Mouse (Mus musculus): ENCODE measurements around the gene Tusc2.
"Not testable (repeated sequence)": the region's sequence is repeated elsewhere in the genome, so short reads cannot be mapped to it uniquely, and the experiment has no call there.

Tusc2 gene

DNA sequence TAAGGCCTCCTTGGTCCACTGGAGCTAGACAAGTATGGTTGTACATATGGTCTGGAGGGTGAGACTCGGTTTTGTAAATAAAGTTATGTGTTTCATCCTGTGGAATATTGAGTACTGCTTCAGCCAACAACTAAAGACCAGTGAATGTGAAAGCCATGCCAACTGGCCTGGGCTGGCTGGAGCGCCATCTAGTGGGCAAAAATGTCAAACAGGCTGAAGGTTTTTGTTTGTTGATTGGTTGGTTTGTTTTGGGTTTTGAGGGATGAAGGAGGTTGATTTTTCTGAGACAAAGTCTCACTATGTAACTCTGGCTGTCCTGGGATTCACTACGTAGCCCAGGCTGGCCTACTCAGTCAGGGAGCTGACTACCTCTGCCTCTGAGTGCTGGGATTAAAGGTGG lies 17.5 kb upstream of the Tusc2 start:
- peak; percentile 63 to 85 for DNase-seq

DNA sequence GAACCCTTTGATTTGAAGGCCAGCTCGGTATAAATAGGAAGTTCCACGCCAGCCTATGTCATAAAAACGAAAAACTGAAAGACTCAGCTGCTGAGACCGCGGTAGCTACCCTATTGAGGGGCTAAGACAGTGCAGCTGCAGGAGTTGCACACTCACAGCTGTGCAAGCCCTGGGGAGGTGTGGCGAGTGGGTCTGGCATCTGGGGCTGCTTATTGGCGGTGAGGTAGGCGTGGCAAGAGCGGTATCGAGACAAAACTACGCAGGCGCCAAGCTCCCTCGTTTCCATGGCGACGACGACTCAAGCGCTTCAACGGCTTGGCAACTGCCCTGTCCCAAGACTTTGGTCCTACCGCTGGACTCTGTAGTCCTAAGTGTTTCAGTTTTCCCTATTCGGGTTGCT lies 16.0 kb upstream of the Tusc2 start, which contains the start of gene Zmynd10:
TSS of gene Zmynd10 (plus strand) at position 273 of the 400 bp plus-strand sequence.
- DNase-seq, result peak; percentile 97

- peak in 1 of 2 experiments; percentile 22 for DNase-seq
Observed at GRCm38 (mm10) chr9:107547957-107548356, 15.1 kb upstream of the Tusc2 start.

DNA sequence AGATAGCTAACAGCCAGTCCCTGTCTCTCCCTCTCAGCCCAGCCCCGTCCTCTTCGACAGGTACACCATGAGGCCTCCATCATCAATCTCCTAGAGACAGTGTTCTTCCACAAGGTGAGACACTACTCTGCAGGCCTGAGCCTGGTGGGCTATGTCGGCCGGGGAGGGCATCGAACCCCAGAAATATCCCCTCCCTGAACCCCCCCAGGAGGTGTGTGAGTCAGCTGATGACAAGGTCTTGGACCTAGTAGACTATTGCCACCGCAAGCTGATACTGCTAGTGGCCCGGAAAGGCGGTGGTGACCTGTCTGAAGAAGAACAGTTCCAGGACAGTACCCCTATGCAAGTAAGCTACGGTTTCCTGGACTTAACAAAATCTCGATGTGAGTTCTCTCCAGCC lies 14.2 kb upstream of the Tusc2 start:
- no peak for DNase-seq

- no peak for DNase-seq
Observed at GRCm38 (mm10) chr9:107549297-107550074, 13.6 kb upstream of the Tusc2 start.

DNA sequence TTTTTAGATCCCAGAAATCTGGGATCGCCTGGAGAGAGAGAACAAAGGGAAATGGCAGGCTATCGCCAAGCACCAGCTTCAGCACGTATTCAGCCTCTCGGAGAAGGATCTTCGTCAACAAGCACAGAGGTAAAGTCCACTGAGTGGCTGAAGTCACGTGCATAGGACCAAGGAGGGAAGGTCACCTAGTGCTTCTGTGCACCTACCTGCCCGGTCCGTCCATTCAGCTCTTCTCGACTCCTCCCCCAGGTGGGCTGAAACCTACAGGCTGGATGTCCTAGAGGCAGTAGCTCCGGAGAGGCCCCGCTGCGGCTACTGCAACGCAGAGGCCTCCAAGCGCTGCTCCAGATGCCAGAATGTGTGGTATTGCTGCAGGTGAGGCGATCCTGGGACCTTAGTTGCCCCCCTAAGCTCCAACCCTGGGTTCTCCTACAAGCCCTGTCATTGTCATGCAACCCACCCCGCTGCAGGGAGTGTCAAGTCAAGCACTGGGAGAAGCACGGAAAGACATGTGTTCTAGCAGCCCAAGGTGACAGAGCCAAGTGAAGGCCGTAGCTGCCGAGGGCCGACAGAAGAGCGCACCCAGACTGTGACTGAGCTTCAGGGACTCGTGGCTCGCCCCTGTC lies 12.5 kb upstream of the Tusc2 start:
- peak; percentile 89 to 93 for DNase-seq

DNA sequence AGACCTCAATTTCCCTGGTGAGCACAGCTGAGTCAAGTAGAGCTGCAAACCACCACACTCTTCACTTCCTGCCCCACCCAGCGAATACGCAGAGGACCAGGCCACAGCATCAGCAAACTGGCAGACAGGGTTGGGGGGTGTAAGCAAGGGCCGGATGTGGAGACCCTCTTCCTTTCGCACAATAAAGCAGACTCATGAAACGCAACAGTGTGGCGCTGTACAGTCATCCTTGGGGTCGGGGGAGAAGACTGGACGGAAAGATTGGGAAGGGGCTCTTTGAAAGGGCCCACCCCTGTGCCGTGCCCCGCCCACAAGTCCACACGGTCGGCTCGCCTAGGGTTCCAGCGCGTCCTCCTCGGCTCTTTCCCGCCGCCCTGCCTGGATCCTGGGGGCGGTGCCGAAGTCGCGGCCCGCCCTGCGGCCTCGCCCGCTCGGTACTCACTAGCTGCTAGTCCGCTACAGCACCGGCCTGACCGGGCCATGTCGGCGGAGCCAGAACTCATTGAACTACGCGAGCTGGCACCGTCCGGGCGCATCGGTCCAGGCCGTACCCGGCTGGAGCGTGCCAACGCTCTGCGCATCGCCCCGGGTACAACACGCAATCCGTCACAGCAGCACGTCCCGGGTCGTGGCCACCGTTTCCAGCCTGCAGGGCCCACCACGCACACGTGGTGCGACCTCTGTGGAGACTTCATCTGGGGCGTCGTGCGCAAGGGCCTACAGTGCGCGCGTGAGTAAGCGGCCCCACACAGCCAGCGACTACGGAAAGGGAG lies 11.8 kb upstream of the Tusc2 start, which contains the start of gene Rassf1:
TSS of gene Rassf1 (plus strand) at position 439 of the 773 bp plus-strand sequence.
- peak; percentile 81 to 82 for DNase-seq

- DNase-seq, result no peak
Observed at GRCm38 (mm10) chr9:107551890-107552355, 11.1 kb upstream of the Tusc2 start.

GRCm38 (mm10) chr9:107552690-107553393 lies 10.2 kb upstream of the Tusc2 start:
- no peak for DNase-seq

- DNase-seq, result no peak
Observed at GRCm38 (mm10) chr9:107553541-107554318, 9.3 kb upstream of the Tusc2 start.

GRCm38 (mm10) chr9:107554319-107554825 lies 8.7 kb upstream of the Tusc2 start:
- peak; percentile 95 for DNase-seq

- peak; percentile 59 to 66 for DNase-seq
Observed at GRCm38 (mm10) chr9:107555031-107555457, 8.0 kb upstream of the Tusc2 start.

GRCm38 (mm10) chr9:107555701-107556100 lies 7.4 kb upstream of the Tusc2 start:
- no peak for DNase-seq

DNA sequence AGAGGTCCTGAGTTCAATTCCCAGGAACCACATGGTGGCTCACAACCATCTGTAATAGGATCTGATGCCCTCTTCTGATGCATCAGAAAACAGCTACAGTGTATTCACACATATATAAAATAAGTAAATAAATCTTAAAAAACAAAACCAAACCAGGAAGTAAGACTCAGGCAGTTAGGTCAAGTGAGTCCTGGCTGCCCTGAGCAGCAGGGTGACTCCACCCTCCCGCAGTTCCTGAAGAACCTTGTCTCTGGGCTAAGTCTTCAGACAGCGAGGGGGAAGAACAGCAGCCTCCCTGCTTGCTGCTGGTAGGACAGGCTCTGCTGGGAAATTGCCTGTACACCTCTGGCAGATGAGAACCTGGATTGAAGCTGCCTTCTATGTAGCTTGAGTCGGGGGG lies 6.7 kb upstream of the Tusc2 start:
- DNase-seq, result no peak

DNA sequence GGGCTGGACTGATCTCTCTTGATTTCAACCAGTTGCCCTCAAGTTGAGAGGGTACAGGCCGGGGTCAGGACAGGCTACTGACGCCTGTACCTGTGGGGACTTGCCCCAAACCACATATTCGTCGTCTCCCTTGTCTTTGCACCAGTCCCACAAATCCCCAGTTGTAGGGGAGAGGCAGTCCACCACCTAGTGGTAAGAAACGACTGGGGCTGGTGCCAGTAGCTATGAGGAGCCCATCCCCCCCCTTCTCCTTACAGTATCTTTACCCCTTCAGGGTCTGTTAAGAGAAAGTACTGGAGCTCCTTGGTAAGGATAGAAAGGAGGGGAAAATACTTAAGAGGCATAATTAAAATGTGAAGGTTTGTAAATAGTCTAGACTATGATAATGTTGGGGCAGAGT lies 2.5 kb downstream of the Tusc2 start:
- not testable (repeated sequence) for DNase-seq

DNA sequence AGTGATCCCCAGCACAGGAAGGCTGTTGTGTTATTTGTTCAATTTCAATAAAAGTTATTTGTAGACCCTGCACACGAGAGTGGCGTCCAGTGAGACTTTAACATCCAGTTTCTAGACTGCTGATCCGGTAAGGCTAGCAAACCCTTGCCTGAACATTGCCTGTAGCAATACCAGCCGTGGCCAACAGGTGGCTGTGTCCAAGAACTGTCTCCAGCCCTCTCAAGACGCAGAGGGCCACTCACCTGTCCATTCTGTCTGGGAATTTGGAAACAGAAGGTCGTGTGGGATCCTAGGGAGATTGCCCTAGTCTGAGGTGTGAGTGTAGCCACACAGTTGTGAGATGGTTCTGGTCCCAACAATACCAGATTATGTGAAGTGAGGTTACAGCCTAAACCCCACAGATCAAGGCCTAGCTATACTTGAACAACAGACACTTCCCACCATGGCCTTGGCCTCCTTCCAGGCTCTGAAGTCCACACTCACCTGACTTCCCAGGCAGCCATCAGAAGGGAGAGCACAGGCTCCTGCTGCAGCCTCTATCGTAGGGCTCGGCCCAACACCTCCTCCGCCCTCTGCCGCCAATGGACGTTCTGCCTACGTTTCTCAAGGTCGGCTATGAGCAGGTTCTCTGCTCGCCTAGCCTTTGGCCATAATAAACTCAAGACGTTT lies 3.1 kb downstream of the Tusc2 start:
- peak; percentile 90 to 95 for DNase-seq

- peak; percentile 67 to 82 for DNase-seq
Observed at GRCm38 (mm10) chr9:107566855-107567254, 3.8 kb downstream of the Tusc2 start.

DNA sequence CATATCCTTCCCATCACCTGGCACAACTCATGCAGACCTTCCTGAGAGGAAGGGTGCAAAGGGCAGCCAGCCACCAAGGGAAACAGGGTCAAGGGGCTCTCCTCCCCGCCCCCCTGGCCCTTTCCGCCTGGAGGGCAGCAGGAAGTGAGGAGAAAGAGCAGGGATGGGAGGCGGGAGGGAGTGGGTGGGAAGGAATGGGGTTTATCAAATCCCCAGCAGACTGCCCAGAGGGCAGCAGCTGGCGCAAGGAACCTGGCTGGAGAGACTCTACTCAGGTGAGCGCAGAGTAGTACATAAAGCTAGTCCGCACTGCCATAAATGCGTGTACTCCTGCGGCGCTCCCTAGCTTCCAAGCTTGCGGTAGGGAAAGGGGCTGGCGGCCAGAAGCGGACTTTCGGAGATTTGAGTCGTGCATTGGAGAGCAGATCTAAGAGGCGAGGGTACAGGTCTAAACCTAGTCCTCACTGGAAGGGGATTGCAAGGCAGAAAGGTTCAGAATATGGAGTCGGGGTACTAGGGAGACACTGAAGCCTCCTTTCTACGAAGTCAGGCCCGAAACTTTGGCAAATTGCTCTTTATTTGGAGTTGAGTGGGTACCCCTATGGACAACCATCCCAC lies 4.8 kb downstream of the Tusc2 start, which contains the start of gene Hyal2:
TSS of gene Hyal2 (plus strand) at position 244 of the 618 bp plus-strand sequence.
- DNase-seq, result peak; percentile 89 to 91

- peak; percentile 91 to 92 for DNase-seq
Observed at GRCm38 (mm10) chr9:107568331-107569261, 5.5 kb downstream of the Tusc2 start.
